Mouse (Mus musculus) ES-E14 (cell line): ENCODE measurements at regions not wholly inside any gene's neighbourhood (a gene's known extent, or its start where the extent isn't known, plus 50 kb on each side); places are given as distances from the start of the nearest gene placed in this dataset.

ENCODE experiments used
- DNase-seq: peaks from one replicate; pipeline ENCODE4 v3.0.0-alpha.2; 2013; ENCODE audit warnings: low read depth, low spot score
- H3K27ac ChIP-seq: 2 replicates; pipeline ENCODE4 v1.5.1; 2012; ENCODE audit warnings: low read depth, mild to moderate bottlenecking, low read length, moderate library complexity, mixed read lengths; ENCODE audit not compliant: poor library complexity, insufficient read depth, severe bottlenecking
- H3K36me3 ChIP-seq: 2 replicates; pipeline ENCODE4 v1.6.1; 2012; ENCODE audit warnings: mild to moderate bottlenecking, low read length, moderate library complexity, mixed read lengths; ENCODE audit not compliant: control insufficient read depth, poor library complexity, insufficient read depth, severe bottlenecking
- H3K4me1 ChIP-seq, 2 experiments: fragments of 150-350 bp in 1 of 2; sonication (generic) in 1 of 2; 2 replicates each; pipeline ENCODE4 v1.6.1; 2012; ENCODE audit warnings: low read length in 2 of 2, mild to moderate bottlenecking in 1 of 2, mixed read lengths in 1 of 2; ENCODE audit not compliant: control insufficient read depth in 2 of 2, insufficient read depth in 2 of 2, poor library complexity in 1 of 2
- H3K4me3 ChIP-seq, 2 experiments: fragments of 150-350 bp in 1 of 2; sonication (generic) in 1 of 2; 2 replicates each; pipeline ENCODE4 v1.5.1; 2012; ENCODE audit warnings: low read length in 2 of 2, low read depth in 1 of 2, mild to moderate bottlenecking in 1 of 2, mixed read lengths in 1 of 2; ENCODE audit not compliant: insufficient read depth in 1 of 2, poor library complexity in 1 of 2, severe bottlenecking in 1 of 2
- H3K9ac ChIP-seq: 2 replicates; pipeline ENCODE4 v1.6.1; 2012; ENCODE audit warnings: low read depth, mild to moderate bottlenecking, low read length, mixed read lengths; ENCODE audit not compliant: poor library complexity, insufficient read depth, severe bottlenecking
- H3K9me3 ChIP-seq: fragments of 150-350 bp; sonication (generic); 2 replicates; pipeline ENCODE4 v1.6.1; 2012; ENCODE audit warnings: low read depth, mild to moderate bottlenecking, low read length; ENCODE audit not compliant: control insufficient read depth, insufficient read depth
- CHD2 ChIP-seq: IDR thresholded peaks from 2 replicates; pipeline ENCODE4 v1.6.1; 2014; ENCODE audit warnings: mild to moderate bottlenecking, low read depth, low read length, inconsistent platforms
- HCFC1 ChIP-seq: IDR thresholded peaks from 2 replicates; pipeline ENCODE4 v1.6.1; 2012; ENCODE audit warnings: low read length, inconsistent platforms, borderline replicate concordance; ENCODE audit not compliant: insufficient read depth
- MAFK ChIP-seq: IDR thresholded peaks from 2 replicates; pipeline ENCODE4 v1.6.1; 2014; ENCODE audit warnings: mild to moderate bottlenecking, low read depth, low read length, inconsistent platforms; ENCODE audit not compliant: insufficient read depth
- ZC3H11A ChIP-seq: IDR thresholded peaks from 2 replicates; pipeline ENCODE4 v1.6.1; 2012; ENCODE audit warnings: low read depth, mild to moderate bottlenecking, inconsistent platforms, low read length, borderline replicate concordance
- ZNF384 ChIP-seq: IDR thresholded peaks from 2 replicates; pipeline ENCODE4 v1.6.1; 2012; ENCODE audit warnings: low read depth, low read length, inconsistent platforms
- in situ Hi-C, 2 experiments: fragments of 600-800 bp; cut with MboI; formaldehyde crosslinking; loops; one replicate each; pipeline ENCODE4 v1.15.1; 2025; ENCODE audit warnings: low sequenced_read_pairs in 2 of 2, inconsistent platforms in 1 of 2; ENCODE audit not compliant: unreplicated experiment in 2 of 2

GRCm38 (mm10) chr17:52031079-52031478 lies 198.0 kb upstream of the Satb1 start:
- H3K9ac ChIP-seq, result no peak overlapping the region
- H3K4me3 ChIP-seq, result no peak overlapping the region
- no peak overlapping the region for H3K27ac ChIP-seq
- H3K36me3 ChIP-seq, result no peaks in the 10 kb centered on the region
- TF ChIP-seq HCFC1 (no peak), ZNF384 (no peak), MAFK (no peak), ZC3H11A (no peak), CHD2 (no peak)
- in situ Hi-C loops, result no loop called here
- no peak for DNase-seq
- H3K9me3 ChIP-seq, result no peaks in the 10 kb centered on the region
- H3K4me1 ChIP-seq, result no peaks in the 10 kb centered on the region

GRCm38 (mm10) chr17:51986920-51987319 lies 153.8 kb upstream of the Satb1 start:
- no peak for DNase-seq
- Histone ChIP-seq H3K9ac (no peak overlapping the region), H3K4me1 (no peaks in the 10 kb centered on the region), H3K9me3 (no peaks in the 10 kb centered on the region), H3K27ac (no peak overlapping the region), H3K36me3 (no peaks in the 10 kb centered on the region), H3K4me3 (no peak overlapping the region)
- in situ Hi-C loops, result no loop called here
- TF ChIP-seq ZNF384, result no peak
- no peak for TF ChIP-seq CHD2
- no peak for TF ChIP-seq MAFK
- TF ChIP-seq HCFC1, result no peak
- TF ChIP-seq ZC3H11A, result no peak

- no peaks in the 10 kb centered on the region for H3K36me3 ChIP-seq
- in situ Hi-C loops, result no loop called here
- H3K9me3 ChIP-seq, result no peaks in the 10 kb centered on the region
- no peak overlapping the region for H3K27ac ChIP-seq
- H3K4me1 ChIP-seq, result no peaks in the 10 kb centered on the region
- H3K9ac ChIP-seq, result no peak overlapping the region
- TF ChIP-seq ZC3H11A, result no peak
- no peak for TF ChIP-seq CHD2
- TF ChIP-seq MAFK, result no peak
- TF ChIP-seq HCFC1, result no peak
- TF ChIP-seq ZNF384, result no peak
- no peak overlapping the region for H3K4me3 ChIP-seq
- DNase-seq, result no peak
Observed at GRCm38 (mm10) chr17:51986212-51986611, 153.1 kb upstream of the Satb1 start.

- TF ChIP-seq ZNF384, result no peak
- no peak for TF ChIP-seq MAFK
- TF ChIP-seq HCFC1, result no peak
- TF ChIP-seq ZC3H11A, result no peak
- no peak for TF ChIP-seq CHD2
- Histone ChIP-seq H3K36me3 (no peaks in the 10 kb centered on the region), H3K4me3 (no peak overlapping the region), H3K27ac (no peak overlapping the region), H3K9me3 (no peaks in the 10 kb centered on the region), H3K9ac (no peak overlapping the region), H3K4me1 (no peaks in the 10 kb centered on the region)
- in situ Hi-C loops, result no loop called here
- no peak for DNase-seq
Observed at GRCm38 (mm10) chr17:51979126-51979525, 146.0 kb upstream of the Satb1 start.

- in situ Hi-C loops, result no loop called here
- Histone ChIP-seq H3K9me3 (no peaks in the 10 kb centered on the region), H3K9ac (no peak overlapping the region), H3K27ac (no peak overlapping the region), H3K4me1 (no peaks in the 10 kb centered on the region), H3K36me3 (no peaks in the 10 kb centered on the region), H3K4me3 (no peak overlapping the region)
- peak; percentile 28 for DNase-seq
- TF ChIP-seq MAFK (no peak), ZC3H11A (0 out of 2 replicates have a peak, but pooled peaks have one; percentile 9), ZNF384 (peak; percentile 68), HCFC1 (no peak), CHD2 (no peak)
Observed at GRCm38 (mm10) chr17:51971444-51971843, 138.4 kb upstream of the Satb1 start.
